In genomic region chr13:41016797-41017405, GRCm38 (mm10) we compare ENCODE assay signal across 8 mouse cellular contexts. TPM values are rescaled to one million over a fixed set of nuclear protein-coding genes. Genes with fewer than 3 reads are reported as not detected.
DNase-seq lines count a peak whose midpoint lies in the region; ATAC-seq and TF ChIP-seq lines count a peak whose summit lies in the region.

No protein-coding gene starts in this region.

- 0 out of 2 replicates have a peak, but pooled peaks have one; percentile 2 for ATAC-seq in lung, embryonic 14.5 days (ENCODE audit: insufficient read depth)
- ATAC-seq in hindbrain, embryonic 15.5 days (ENCODE audit: low FRiP score, low read depth): no peak; the same call in 1 of the 2 replicates
- ATAC-seq in liver, embryonic 15.5 days (ENCODE audit: insufficient read depth): no peak
- no peak for ATAC-seq in stomach, embryonic 15.5 days (ENCODE audit: insufficient read depth, low FRiP score, low read depth)

- peak overlapping the region; percentile 77 for H3K9ac ChIP-seq in lung, embryonic 14.5 days
- peak overlapping the region; percentile 63 for H3K9ac ChIP-seq in hindbrain, embryonic 15.5 days
- peak overlapping the region; percentile 84 for H3K9ac ChIP-seq in liver, embryonic 15.5 days
- H3K9ac ChIP-seq in stomach, embryonic 15.5 days: peak overlapping the region; percentile 81; the same call in 1 of the 2 replicates

- H3K36me3 ChIP-seq in lung, embryonic 14.5 days (ENCODE audit: insufficient read depth): peaks cover 56% of the 10 kb centered on the region
- H3K36me3 ChIP-seq in hindbrain, embryonic 15.5 days: peaks cover 25% of the 10 kb centered on the region
- peaks cover 77% of the 10 kb centered on the region for H3K36me3 ChIP-seq in liver, embryonic 15.5 days (replicated peaks)
- peaks cover 17% of the 10 kb centered on the region for H3K36me3 ChIP-seq in stomach, embryonic 15.5 days

- peak overlapping the region; percentile 82 for H3K4me2 ChIP-seq in lung, embryonic 14.5 days
- H3K4me2 ChIP-seq in hindbrain, embryonic 15.5 days: peak overlapping the region; percentile 59
- H3K4me2 ChIP-seq in liver, embryonic 15.5 days: peak overlapping the region; percentile 82
- peak overlapping the region; percentile 63 for H3K4me2 ChIP-seq in stomach, embryonic 15.5 days

- H3K4me1 ChIP-seq in lung, embryonic 14.5 days (ENCODE audit: insufficient read depth): peaks cover 7% of the 10 kb centered on the region
- H3K4me1 ChIP-seq in cortical plate, adult 2 months (ENCODE audit: control insufficient read depth, insufficient read depth, low read length): peaks cover 5% of the 10 kb centered on the region
- peaks cover 20% of the 10 kb centered on the region for H3K4me1 ChIP-seq in hindbrain, embryonic 15.5 days (replicated peaks)
- peaks cover 65% of the 10 kb centered on the region for H3K4me1 ChIP-seq in liver, embryonic 15.5 days (replicated peaks)
- H3K4me1 ChIP-seq in stomach, embryonic 15.5 days: peaks cover 16% of the 10 kb centered on the region

- H3K27ac ChIP-seq in lung, embryonic 14.5 days (ENCODE audit: low read depth): peak overlapping the region; percentile 89
- H3K27ac ChIP-seq in cortical plate, adult 2 months (ENCODE audit: insufficient read depth, low read length): 0 out of 2 replicates have a peak overlapping the region, but pooled peaks have one; percentile 53
- peak overlapping the region; percentile 91 for H3K27ac ChIP-seq in hindbrain, embryonic 15.5 days (replicated peaks)
- H3K27ac ChIP-seq in liver, embryonic 15.5 days (replicated peaks): peak overlapping the region; percentile 93
- H3K27ac ChIP-seq in stomach, embryonic 15.5 days: peak overlapping the region; percentile 95; the same call in 1 of the 2 replicates

- no peak for TF ChIP-seq CTCF in lung, embryonic 14.5 days (IDR thresholded peaks at IDR 0.05; ENCODE audit: low read depth)
- TF ChIP-seq CTCF in cortical plate, adult 2 months (IDR thresholded peaks at IDR 0.05; ENCODE audit: extremely low read depth, insufficient read depth, low read length): no peak

- no peak for DNase-seq in lung, embryonic 14.5 days
- DNase-seq in lung, postnatal 25 days (ENCODE audit: low spot score): no peak
- no peak for DNase-seq in thymus, postnatal 25 days
- DNase-seq in cerebellum, postnatal 14 days: no peak

- peak overlapping the region; percentile 68 for H3K4me3 ChIP-seq in lung, embryonic 14.5 days (ENCODE audit: low read depth, low read length)
- peak overlapping the region; percentile 47 for H3K4me3 ChIP-seq in cortical plate, adult 2 months (ENCODE audit: insufficient read depth, low read length)
- peak overlapping the region; percentile 66 for H3K4me3 ChIP-seq in hindbrain, embryonic 15.5 days
- H3K4me3 ChIP-seq in liver, embryonic 15.5 days (replicated peaks): peak overlapping the region; percentile 75
- H3K4me3 ChIP-seq in stomach, embryonic 15.5 days (replicated peaks): peak overlapping the region; percentile 70

- WGBS in lung, embryonic 14.5 days: 37% methylated on average over 12 of the region's 12 CpGs
- WGBS in hindbrain, embryonic 15.5 days: 34% methylated on average over 12 of the region's 12 CpGs
- WGBS in liver, embryonic 15.5 days (ENCODE audit: insufficient replicate concordance): 12% methylated on average over 12 of the region's 12 CpGs
- WGBS in stomach, embryonic 15.5 days: 29% methylated on average over 12 of the region's 12 CpGs

- H3K9me3 ChIP-seq in lung, embryonic 14.5 days (ENCODE audit: low read depth, low read length): no peaks in the 10 kb centered on the region
- H3K9me3 ChIP-seq in hindbrain, embryonic 15.5 days: no peaks in the 10 kb centered on the region
- H3K9me3 ChIP-seq in liver, embryonic 15.5 days (replicated peaks): no peaks in the 10 kb centered on the region
- no peaks in the 10 kb centered on the region for H3K9me3 ChIP-seq in stomach, embryonic 15.5 days

- no peaks in the 10 kb centered on the region for H3K27me3 ChIP-seq in lung, embryonic 14.5 days (ENCODE audit: insufficient read depth, low read length)
- H3K27me3 ChIP-seq in hindbrain, embryonic 15.5 days: no peaks in the 10 kb centered on the region
- no peaks in the 10 kb centered on the region for H3K27me3 ChIP-seq in liver, embryonic 15.5 days
- no peaks in the 10 kb centered on the region for H3K27me3 ChIP-seq in stomach, embryonic 15.5 days (replicated peaks)

- no peak for TF ChIP-seq POLR2A in cortical plate, adult 2 months (IDR thresholded peaks at IDR 0.05; ENCODE audit: extremely low read depth, insufficient read depth, low read length)

RNA-seq across cellular contexts. Expression of gene Tmem14c, which starts 0.8 kb away (rescaled TPM):
- 224 and 229 TPM in 2 replicates for polyA plus RNA-seq in lung, embryonic 14.5 days (2014; fragmentation: Nextera tagmentation; extraction: Ambion mirVana)
- polyA plus RNA-seq in cortical plate, adult 2 months (2012; rRNA removed): 67.3 and 69.6 TPM in 2 replicates
- polyA plus RNA-seq in hindbrain, embryonic 15.5 days (2015; fragmentation: Nextera tagmentation; extraction: Ambion mirVana): 126 and 129 TPM in 2 replicates
- polyA plus RNA-seq in liver, embryonic 15.5 days (2015; fragmentation: Nextera tagmentation; extraction: Ambion mirVana): 670 and 685 TPM in 2 replicates
- 262 and 275 TPM in 2 replicates for polyA plus RNA-seq in stomach, embryonic 15.5 days (2015; fragmentation: Nextera tagmentation; extraction: Ambion mirVana)

RNA-seq across cellular contexts. Expression of gene Pak1ip1, which starts 16.1 kb away (rescaled TPM):
- 59.6 and 62.4 TPM in 2 replicates for polyA plus RNA-seq in lung, embryonic 14.5 days (2014; fragmentation: Nextera tagmentation; extraction: Ambion mirVana)
- 49.9 and 50.7 TPM in 2 replicates for polyA plus RNA-seq in cortical plate, adult 2 months (2012; rRNA removed)
- polyA plus RNA-seq in hindbrain, embryonic 15.5 days (2015; fragmentation: Nextera tagmentation; extraction: Ambion mirVana): 50.8 and 56.9 TPM in 2 replicates
- polyA plus RNA-seq in liver, embryonic 15.5 days (2015; fragmentation: Nextera tagmentation; extraction: Ambion mirVana): 53.5 and 56.0 TPM in 2 replicates
- polyA plus RNA-seq in stomach, embryonic 15.5 days (2015; fragmentation: Nextera tagmentation; extraction: Ambion mirVana): 69.0 and 73.9 TPM in 2 replicates
